Mouse (Mus musculus): ENCODE data around the gene Necap2.

- TF ChIP-seq CTCF (IDR thresholded peaks at IDR 0.05; ENCODE audit: control insufficient read depth, insufficient read depth, insufficient replicate concordance, low read depth, low read length) (no peak), POLR2A (IDR thresholded peaks at IDR 0.05; ENCODE audit: control insufficient read depth, low read depth, low read length) (no peak)
Measured at GRCm38 (mm10) chr4:141030541-141031206, 47.5 kb downstream of the Necap2 start.
